Mouse (Mus musculus): ENCODE results near the gene Xpnpep1. TPM values are rescaled to one million over a fixed set of nuclear protein-coding genes. Genes with fewer than 3 reads are reported as not detected.

The Xpnpep1 gene
- total RNA-seq, 2 experiments from 2014 or later, result 79.1 to 85.7 TPM

DNA sequence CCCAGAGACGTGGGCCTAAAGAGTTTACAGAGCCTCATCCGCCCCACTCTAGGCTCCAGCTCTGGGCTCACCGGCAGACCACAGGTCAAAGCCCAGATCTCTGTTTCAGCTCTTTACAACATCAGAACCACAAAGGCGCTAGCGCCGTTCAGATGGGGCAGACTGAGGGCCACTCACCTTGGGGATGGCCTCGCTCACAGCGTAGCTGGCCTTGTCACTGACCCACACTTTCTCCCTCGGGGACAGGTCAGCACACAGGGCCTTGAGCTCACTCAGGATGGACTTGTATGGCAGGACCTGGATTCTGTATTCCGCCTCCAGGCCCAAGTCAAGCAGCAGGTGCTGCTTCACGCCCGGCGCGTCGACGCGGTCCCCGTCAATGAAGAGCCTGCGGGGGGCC lies 34.0 kb downstream of the Xpnpep1 start:
- intact Hi-C loops (cut with DNase I), result loop anchor here (5.0 kb wide), 1 partner anchor 221 kb away; no protein-coding TSS in a partner anchor
- DNase-seq, result no peak

DNA sequence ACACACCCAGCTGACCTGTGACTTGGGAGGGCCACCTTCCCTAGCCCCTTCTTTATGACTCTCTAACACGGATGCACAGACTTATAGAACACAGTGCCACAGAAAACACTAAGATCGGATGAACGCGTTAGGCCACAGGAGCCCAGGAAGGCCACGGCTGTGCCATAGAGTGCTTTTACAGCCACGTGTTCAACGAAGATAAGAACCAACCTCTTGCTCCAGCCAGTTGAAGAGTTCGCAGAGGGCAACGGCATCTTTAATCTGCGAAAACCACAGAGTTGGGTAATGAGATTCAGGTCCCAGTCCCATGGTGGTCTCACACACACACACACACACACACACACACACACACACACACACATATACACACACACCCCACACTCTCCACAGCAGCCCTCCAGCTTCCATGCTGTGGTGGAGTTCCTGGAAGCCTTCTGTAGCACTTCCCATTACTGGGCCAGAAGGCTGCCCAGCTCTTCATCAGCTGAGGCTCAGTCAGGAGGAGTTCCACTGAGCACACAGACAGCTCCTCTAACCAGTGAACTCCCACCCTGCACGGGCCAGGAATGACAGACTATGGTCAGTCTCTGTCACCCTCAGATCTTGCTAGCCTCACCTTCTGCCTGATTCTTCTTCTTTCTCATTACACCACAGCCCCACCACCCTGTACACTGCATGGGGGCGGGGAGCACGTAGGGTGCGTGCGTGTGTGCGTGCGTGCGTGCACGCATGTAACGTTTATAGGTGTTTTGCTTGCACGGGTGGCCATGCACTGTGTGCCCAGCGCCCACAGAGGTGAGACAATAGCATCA lies 36.3 kb downstream of the Xpnpep1 start:
- intact Hi-C loops (cut with DNase I), result no loop called here
- DNase-seq, result no peak

DNA sequence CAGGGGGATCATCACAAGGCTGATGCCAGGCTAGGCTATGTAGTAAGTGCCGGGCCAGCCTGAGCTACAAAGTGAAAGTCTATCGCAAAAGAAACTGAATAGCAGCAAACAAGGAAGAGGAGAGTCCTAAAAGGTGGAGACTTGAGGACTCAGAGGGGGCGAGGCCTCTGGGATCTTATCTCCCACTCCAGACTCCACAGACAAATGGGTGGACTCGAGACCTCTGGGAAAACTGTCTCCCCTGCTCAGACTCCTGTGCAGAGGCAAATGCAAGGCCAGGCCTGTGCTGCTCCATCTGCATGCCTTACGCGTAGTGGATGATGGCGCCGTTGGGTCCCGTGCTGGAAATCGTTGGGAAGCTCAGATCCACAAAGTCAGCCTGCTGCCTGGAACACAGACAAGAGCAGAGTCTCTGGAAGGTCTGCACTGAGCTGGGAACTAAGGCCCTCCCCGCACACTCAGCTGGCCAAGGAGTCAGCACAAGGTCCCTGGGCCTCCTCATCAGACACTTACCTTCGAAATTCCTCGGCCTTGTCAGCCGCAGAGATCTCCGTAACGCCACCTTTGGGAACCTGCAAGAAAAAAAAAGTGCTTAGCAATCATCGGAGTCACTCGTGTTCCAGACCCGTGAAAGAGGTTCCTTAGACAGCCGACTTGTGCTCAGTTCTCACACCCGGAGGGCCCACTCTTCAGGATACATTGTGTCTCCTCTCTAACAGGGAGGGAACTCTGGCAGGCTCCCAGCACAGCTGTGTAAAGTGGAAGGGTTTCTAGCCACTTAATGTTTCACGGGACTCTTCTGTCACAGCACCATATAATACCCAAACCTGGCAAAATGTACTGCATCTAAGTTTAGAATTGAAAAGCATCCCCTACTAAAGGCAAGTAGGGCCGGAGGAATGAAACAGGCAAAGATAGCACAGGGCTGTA lies 37.6 kb downstream of the Xpnpep1 start:
- DNase-seq, result no peak
- intact Hi-C loops (cut with DNase I), result no loop called here

DNA sequence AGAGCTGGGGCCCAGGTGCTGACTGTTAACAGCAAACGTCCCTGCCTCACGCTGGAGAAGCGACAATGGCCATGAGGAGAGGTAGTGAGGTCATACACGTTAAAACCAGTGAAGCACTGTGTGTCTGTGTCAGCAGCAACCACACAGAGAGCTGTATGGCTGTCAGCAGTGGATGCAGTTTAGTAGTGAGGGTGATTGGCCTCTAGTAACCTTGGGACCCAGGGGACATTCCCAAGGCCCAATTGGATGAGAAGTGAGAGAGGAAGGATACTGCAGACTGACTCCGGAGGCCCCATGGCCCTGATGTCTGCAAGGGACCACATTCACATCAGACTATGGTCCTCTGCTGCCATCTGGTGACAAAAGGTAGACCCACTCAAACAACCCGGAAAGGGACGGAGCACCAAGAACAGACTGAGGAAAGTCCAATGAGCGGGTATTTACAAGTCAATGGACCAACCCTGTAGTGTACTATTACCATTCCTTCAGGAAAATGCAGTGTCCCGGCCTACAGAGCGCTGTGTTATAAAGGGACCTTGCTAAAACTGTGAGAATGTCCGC lies 47.1 kb downstream of the Xpnpep1 start:
- DNase-seq, result no peak
- intact Hi-C loops (cut with DNase I), result no loop called here

DNA sequence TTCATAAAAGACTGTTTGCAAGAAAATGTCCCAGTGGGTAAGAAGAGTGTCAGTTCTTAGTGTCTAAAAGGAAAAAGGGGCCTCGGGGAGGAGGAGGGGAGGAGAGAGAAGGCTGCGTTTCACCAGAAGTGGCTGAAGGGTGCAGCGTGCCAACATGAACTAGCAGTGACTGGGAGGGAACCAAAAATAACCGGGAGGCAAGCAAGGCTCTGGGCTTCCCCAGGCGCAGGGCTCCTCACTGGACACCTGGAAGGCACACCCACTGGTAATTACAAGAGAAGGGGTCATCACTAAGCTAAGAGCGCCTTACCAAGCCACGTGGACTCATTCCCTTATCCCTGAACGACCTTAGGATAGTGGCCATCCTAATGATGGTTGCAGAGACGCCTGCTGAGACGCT lies 48.1 kb downstream of the Xpnpep1 start:
- no peak for DNase-seq
- intact Hi-C loops (cut with DNase I), result no loop called here

DNA sequence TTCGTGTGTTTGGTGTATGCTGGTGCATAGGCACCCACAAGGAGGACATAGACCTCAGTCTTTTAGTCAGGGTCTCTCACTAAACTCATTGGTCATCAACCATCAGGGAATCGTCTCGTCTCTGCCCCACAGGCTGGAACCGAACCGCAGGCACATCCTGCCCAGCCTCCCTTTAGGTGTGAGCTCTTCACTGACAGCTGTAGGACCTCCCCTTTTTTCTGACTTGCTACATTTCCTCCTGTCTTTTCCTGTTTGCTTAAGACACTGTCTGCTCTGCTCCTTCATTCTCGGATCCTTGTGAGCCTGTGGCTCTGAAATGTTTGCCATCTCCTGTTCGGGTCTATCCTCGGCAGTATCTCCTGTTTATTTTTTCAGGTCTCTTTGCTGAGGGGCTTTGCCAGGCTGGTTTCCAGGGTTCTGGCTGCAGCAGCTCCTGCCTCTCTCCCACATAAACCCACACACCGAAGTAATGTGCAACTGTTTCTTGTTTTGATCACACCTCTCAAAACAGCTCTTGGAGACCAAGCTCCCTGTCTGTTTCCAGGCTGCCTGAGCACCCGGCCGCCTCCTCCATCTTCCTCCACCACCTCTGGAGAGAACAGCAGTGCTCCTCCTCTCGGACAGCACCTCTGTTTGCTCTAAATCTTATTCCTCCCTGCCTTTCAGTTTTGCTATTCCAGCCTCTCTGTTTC lies 60.8 kb downstream of the Xpnpep1 start:
- intact Hi-C loops (cut with DNase I), result loop anchor here (5.0 kb wide), 1 partner anchor 357 kb away; no protein-coding TSS in a partner anchor
- DNase-seq, result no peak

DNA sequence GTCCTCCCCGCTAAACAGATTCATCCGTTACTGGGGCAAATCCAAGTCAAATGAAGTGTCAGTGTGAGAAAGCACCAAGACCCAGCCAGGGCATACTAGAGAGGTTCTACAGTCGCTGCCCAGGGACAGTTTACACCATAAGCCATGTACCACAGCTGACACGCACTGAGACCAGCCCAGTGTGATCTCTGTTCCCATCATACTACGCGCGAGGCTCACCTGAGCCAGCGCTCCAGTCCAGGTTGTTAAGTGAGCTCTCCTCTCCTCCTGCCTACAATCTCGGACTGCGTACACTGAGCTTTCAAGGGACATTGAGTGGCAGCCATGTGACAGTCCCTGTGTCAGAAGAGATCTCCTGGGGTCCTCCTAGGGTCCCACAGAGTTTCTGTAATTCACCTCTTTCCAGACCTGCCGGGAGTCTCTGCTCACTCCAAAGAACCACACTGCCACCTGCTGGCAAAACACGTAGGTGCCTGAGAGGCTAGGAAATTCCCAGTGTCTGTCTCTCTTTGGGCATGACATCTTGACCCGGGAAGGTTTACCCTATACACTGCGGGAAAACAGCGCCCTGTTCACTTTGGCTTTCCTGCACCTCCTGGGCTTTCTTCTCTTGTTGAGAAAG lies 64.3 kb downstream of the Xpnpep1 start:
- peak; percentile 61 to 76 for DNase-seq
- intact Hi-C loops (cut with DNase I), result loop anchor here (5.0 kb wide), 1 partner anchor 353 kb away; no protein-coding TSS in a partner anchor

DNA sequence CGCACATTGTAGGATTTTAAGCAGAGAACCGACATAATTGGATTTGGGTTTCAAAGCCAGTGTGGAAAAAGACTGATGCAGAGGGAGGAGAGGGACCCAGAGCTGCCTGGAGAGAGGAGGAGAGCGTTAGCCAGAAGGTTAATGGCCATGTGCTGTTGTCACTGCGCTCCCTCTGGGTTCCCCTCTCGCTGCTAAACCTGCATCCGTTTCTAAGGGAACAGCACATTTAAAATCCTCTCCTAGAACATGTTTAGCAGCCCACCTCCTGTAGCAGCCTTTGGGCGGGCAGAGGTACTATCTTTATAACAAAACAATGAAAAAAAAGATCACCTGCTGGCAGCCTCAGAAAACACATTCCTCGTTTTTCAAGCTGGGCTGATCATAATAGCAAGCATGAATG lies 73.7 kb downstream of the Xpnpep1 start:
- DNase-seq, result no peak

DNA sequence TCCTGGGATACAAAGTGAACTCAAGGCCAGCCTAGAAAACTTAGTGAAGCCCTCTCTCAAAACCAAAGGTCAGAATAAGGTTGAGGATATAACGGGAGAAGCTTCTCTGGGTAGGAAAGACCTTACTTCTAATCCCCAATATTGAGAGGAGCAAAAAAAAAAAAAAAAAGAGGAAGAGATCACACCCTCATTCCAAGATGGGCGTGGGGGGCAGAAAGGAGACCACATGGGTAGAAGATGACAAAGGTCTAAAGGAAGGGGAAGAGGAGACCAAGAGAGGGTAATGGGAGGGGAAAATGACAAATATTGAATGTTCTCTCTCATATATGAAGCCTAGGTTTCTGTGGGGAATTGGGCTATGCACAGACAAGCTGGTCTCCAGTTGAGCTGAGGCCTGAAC lies 77.3 kb downstream of the Xpnpep1 start:
- intact Hi-C loops (cut with DNase I), result no loop called here
- DNase-seq, result no peak

More for the DNA sequence above, 73.7 kb downstream of the Xpnpep1 start:
- intact Hi-C loops (cut with DNase I), result no loop called here

DNA sequence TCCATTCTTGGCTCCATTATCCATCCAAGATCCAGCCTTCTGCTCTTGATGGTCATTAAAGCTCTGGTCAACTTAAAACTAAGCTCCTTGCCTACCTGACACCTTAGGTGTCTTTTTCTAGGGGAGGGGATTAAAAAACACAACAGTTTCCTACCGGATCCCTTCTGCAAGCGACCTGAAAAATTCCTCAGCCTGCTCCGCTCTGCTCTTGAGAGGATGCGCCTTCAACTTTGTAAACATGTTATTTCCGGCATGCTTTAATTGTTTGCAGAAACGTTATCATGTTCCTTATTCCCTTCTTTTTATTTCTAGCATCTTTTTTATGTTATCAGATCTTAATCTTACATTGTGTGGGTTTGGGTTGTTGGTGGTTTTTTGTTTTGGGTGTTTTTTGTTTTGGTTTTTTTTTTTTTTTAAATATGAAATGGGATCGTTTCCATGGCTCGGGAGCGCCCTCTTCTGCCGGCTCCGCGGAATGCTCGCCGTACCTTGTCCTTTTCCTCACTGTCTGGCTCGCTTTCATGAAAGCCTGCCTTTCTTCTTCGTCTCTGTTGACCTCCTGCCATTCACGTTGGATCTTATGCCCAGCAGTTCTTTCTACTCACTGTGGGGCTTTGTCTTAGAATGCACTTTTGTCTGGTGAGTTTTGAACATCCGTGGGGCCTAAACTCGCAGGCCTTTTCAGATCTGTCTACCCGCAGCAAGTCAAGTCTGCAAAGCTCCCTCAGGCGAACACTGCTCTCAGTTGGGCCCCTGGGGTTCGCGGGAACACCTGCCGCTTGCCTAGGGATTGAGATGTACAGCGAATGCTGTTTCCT lies 117.1 kb downstream of the Xpnpep1 start:
- intact Hi-C loops (cut with DNase I), result no loop called here
- peak; percentile 31 to 56 for DNase-seq

DNA sequence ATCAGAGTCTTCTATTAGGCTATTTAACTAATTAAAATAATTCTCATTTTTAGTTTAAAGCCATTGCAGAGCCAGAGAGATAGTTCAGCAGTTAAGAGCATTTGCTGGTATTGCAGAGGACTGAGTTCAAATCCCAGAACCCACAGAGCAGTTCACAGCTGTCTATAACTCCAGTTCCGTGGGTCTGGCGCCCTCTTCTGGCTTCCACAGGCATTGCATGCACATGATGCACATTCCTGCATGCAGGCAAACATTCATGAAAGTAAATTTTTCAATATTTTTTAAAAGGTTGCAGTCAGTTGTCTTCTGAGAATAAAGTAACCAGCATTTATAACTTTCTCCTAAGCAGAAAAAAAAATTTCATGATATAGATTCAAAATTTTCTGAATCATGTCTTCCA lies 135.8 kb downstream of the Xpnpep1 start:
- intact Hi-C loops (cut with DNase I), result no loop called here
- DNase-seq, result no peak

DNA sequence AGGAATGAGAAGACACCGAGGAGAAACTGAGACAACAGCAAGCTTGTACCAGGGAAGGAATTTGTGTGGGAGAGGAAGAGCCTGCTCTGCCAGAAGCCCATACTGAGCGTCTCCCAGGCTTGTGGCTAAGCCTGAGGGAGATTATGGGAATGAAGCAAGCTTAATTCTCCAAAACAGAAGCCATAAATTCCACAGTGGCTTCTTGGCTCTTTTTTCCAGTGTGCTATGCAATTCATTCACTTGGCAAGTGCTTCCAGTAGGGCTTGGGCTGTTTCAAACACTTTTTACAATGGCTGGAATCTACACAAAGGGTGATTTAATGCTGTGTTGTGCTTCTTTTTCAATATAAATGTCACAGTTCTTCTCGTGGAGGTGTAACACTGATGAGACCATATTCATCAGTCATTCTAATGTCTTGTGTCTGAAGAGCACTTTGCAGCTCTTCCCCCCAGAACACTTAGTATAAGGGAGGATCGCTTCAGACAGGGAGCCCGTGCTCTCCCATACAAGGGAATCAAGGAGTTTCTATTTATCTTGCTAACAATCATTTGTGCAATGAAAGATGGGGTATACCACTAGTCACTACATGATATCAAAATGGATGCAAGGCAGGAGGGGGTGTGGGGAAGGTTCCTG lies 148.1 kb downstream of the Xpnpep1 start:
- intact Hi-C loops (cut with DNase I), result no loop called here
- DNase-seq, result no peak

Small RNAs within 50 kb of the gene (microRNA-seq; reads per million reads assigned to microRNA genes)
- 0 reads per million in 2 experiments for gene Mir6407 (ENCODE audit: borderline number of aligned reads in 2 of 2)

Other genes with a start within 250 kb of the Xpnpep1 start
- 10 to 100 TPM; 45.2 to 48.6 TPM for gene Add3, start 100.2 kb upstream of the Xpnpep1 start, total RNA-seq (2021)